Mouse (Mus musculus) lung, embryonic 16.5 days (tissue): Measurements from ENCODE around the gene Pkd1l3. TPM values are rescaled to one million over a fixed set of nuclear protein-coding genes. Genes with fewer than 3 reads are reported as not detected.

Experiments
- ATAC-seq: fragments of 200-750 bp; cut with Nextera tagmentation; 2 replicates; pipeline ENCODE4 v1.8.0; 2017; ENCODE audit warnings: low read depth, mild to moderate bottlenecking, moderate library complexity
- H3K27ac ChIP-seq: fragments of 300-500 bp; sonication (generic); 2 replicates; pipeline ENCODE4 v1.5.1; 2014; ENCODE audit warnings: mild to moderate bottlenecking, control low read depth, low read length
- H3K27me3 ChIP-seq: fragments of 300-500 bp; sonication (generic); 2 replicates; pipeline ENCODE4 v1.6.1; 2014; ENCODE audit warnings: low read depth, low read length, mixed read lengths; ENCODE audit not compliant: control insufficient read depth, insufficient read depth
- H3K36me3 ChIP-seq: fragments of 300-500 bp; sonication (generic); 2 replicates; pipeline ENCODE4 v1.6.1; 2014; ENCODE audit warnings: low read length; ENCODE audit not compliant: control insufficient read depth, insufficient read depth
- H3K4me1 ChIP-seq: fragments of 300-500 bp; sonication (generic); replicated peaks from 2 replicates; pipeline ENCODE4 v1.6.1; 2014; ENCODE audit warnings: low read length, mixed read lengths; ENCODE audit not compliant: control insufficient read depth, insufficient read depth
- H3K4me2 ChIP-seq: fragments of 300-500 bp; sonication (generic); 2 replicates; pipeline ENCODE4 v1.6.1; 2014; ENCODE audit warnings: low read depth, low read length, control low read depth
- H3K4me3 ChIP-seq: fragments of 300-500 bp; sonication (generic); 2 replicates; pipeline ENCODE4 v1.5.1; 2014; ENCODE audit warnings: mild to moderate bottlenecking, low read length, control low read depth
- H3K9ac ChIP-seq: fragments of 300-500 bp; sonication (generic); 2 replicates; pipeline ENCODE4 v1.6.1; 2014; ENCODE audit warnings: low read length, control low read depth
- H3K9me3 ChIP-seq: fragments of 300-500 bp; sonication (generic); 2 replicates; pipeline ENCODE4 v1.6.1; 2016; ENCODE audit warnings: low read length; ENCODE audit not compliant: control insufficient read depth
- WGBS: fragments of 180-500 bp; shearing (Covaris S2); extraction: QIAGEN DNeasy Blood & Tissue Kit; methylation state at CpG from one replicate; pipeline ENCODE4 v1.1.7; 2014; 5-methylcytosine and 5-hydroxymethylcytosine counted together
- polyA plus RNA-seq: library from polyadenylated mRNA; unstranded; fragments of >200 nt; fragmentation: Nextera tagmentation; extraction: Ambion mirVana; gene quantifications from 2 replicates; pipeline ENCODE4 v1.2.1, GENCODE M21; 2015

The Pkd1l3 gene
- polyA plus RNA-seq: 0.08 TPM in 1 of 2 replicates, not detected in the other

DNA sequence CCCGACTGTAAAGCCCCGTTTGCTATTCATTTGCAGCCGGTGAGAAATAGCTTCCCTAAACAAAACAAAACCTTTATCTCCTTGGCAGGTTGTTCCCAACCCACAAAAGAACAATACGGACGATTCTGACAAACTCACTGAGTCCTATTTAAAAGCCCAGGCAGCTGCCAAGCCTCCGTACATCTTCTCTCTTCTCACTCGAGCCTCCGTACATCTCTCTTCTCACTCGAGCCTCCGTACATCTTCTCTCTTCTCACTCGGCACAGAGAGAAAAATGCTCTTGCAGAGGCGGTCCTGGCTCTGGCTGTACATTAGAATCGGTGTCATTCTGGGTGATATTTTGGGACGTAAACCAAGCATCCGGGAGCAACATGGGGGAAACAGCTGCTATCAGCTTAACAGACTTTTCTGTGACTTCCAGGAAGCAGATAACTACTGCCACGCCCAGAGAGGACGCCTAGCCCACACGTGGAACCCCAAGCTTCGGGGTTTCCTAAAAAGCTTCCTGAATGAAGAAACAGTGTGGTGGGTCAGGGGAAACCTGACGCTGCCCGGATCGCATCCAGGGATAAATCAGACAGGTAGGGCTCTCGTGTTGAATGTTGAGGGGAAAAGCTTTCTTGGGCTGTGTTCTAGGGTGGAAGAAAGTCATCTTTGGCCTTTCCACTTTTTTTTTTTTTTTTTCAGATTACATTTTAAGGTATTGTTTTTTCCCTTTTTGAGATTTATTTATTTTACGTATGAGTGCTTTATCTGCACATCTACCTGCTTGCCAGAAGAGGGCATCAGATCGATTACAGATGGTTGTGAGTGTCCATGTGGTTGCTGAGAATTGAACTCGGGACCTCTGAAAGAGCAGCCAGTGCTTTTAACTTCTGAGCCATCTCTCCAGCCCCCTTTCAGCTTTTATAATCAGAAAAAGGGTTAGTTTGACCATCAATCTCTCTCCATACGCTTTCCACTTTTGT, at the start of gene Pkd1l3:
Gene Pkd1l3, plus strand, starts transcription at position 275 of the 968 bp plus-strand sequence.
- ATAC-seq: no peak
- peak within 1 kb of the TSS; percentile 6; the same call in 1 of the 2 replicates for H3K4me2 ChIP-seq
- H3K9me3 ChIP-seq: 0 out of 2 replicates have a peak, but pooled peaks cover 2% of the 10 kb centered on the region
- no peak within 1 kb of the TSS for H3K27ac ChIP-seq
- 50% methylated on average over 27 of the region's 27 CpGs for WGBS
- H3K9ac ChIP-seq: no peak within 1 kb of the TSS
- no peak within 1 kb of the TSS for H3K4me3 ChIP-seq
- H3K4me1 ChIP-seq: no peaks in the 10 kb centered on the region
- H3K36me3 ChIP-seq: no peaks in the 10 kb centered on the region
- H3K27me3 ChIP-seq: no peaks in the 10 kb centered on the region

GRCm38 (mm10) chr8:109564766-109565165, 49.6 kb upstream of the Pkd1l3 start:
- Histone ChIP-seq H3K4me1 (peaks cover 17% of the 10 kb centered on the region), H3K9me3 (no peaks in the 10 kb centered on the region), H3K9ac (peak overlapping the region; percentile 87), H3K4me3 (peak overlapping the region; percentile 81), H3K36me3 (peaks cover 27% of the 10 kb centered on the region), H3K27me3 (no peaks in the 10 kb centered on the region), H3K27ac (peak overlapping the region; percentile 89; the same call in 1 of the 2 replicates), H3K4me2 (peak overlapping the region; percentile 93)
- ATAC-seq: no peak
- WGBS: 3% methylated on average over 10 of the region's 10 CpGs

GRCm38 (mm10) chr8:109565498-109566333, 48.6 kb upstream of the Pkd1l3 start, which contains the start of the genes Dhx38 and Txnl4b:
Dhx38 (minus strand) TSS chr8:109565861.
Txnl4b (plus strand) TSS chr8:109565892.
- Histone ChIP-seq H3K4me3 (peak within 1 kb of the TSS; percentile 81), H3K4me2 (peak within 1 kb of the TSS; percentile 93), H3K27ac (peak within 1 kb of the TSS; percentile 89), H3K9ac (peak within 1 kb of the TSS; percentile 87), H3K27me3 (no peaks in the 10 kb centered on the region), H3K36me3 (peaks cover 18% of the 10 kb centered on the region), H3K9me3 (no peaks in the 10 kb centered on the region), H3K4me1 (peaks cover 17% of the 10 kb centered on the region)
- peak; percentile 100 for ATAC-seq
- under 1% methylated on average over 52 of the region's 52 CpGs for WGBS

DNA sequence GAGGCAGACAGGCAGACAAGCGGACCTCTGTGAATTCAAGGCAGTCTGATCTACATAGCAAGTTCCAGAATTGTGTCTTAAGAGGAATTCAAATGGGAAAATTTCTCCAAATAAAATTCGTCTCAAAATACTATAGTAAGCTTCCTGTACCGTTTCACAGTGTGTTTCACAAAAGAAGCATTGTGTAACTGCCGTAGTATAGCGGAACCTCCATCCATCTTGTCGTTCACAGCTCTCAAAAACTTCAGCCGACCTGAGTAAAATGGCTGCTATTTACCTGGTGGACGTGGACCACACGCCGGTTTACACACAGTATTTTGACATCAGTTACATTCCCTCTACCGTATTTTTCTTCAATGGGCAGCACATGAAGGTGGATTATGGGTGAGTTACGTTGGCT, 43.2 kb upstream of the Pkd1l3 start:
- WGBS: 85% methylated on average over 12 of the region's 12 CpGs
- H3K4me3 ChIP-seq: no peak overlapping the region
- H3K27ac ChIP-seq: no peak overlapping the region

GRCm38 (mm10) chr8:109576311-109576710, 38.0 kb upstream of the Pkd1l3 start:
- H3K27me3 ChIP-seq: no peaks in the 10 kb centered on the region
- ATAC-seq: no peak
- no peak overlapping the region for H3K4me2 ChIP-seq
- H3K36me3 ChIP-seq: peaks cover 5% of the 10 kb centered on the region; the same call in 1 of the 2 replicates
- no peak overlapping the region for H3K27ac ChIP-seq
- no peak overlapping the region; the same call in 1 of the 2 replicates for H3K9ac ChIP-seq
- WGBS: 72% methylated on average over 4 of the region's 4 CpGs
- H3K4me1 ChIP-seq: no peaks in the 10 kb centered on the region
- H3K4me3 ChIP-seq: no peak overlapping the region
- no peaks in the 10 kb centered on the region for H3K9me3 ChIP-seq

More for the DNA sequence above, 43.2 kb upstream of the Pkd1l3 start:
- Histone ChIP-seq H3K36me3 (peaks cover 9% of the 10 kb centered on the region), H3K9ac (no peak overlapping the region), H3K9me3 (no peaks in the 10 kb centered on the region), H3K4me2 (no peak overlapping the region), H3K27me3 (no peaks in the 10 kb centered on the region), H3K4me1 (peaks cover 8% of the 10 kb centered on the region)
- ATAC-seq: no peak

- no peak within 1 kb of the TSS for H3K4me2 ChIP-seq
- no peaks in the 10 kb centered on the region for H3K27me3 ChIP-seq
- no peaks in the 10 kb centered on the region for H3K9me3 ChIP-seq
- H3K36me3 ChIP-seq: no peaks in the 10 kb centered on the region
- ATAC-seq: peak; percentile 45; the same call in 1 of the 2 replicates
- 50% methylated on average over 8 of the region's 8 CpGs for WGBS
- H3K9ac ChIP-seq: no peak within 1 kb of the TSS
- H3K4me1 ChIP-seq: no peaks in the 10 kb centered on the region
- H3K27ac ChIP-seq: peak within 1 kb of the TSS; percentile 30; the same call in 1 of the 2 replicates
- no peak within 1 kb of the TSS for H3K4me3 ChIP-seq
These were observed 35.4 kb upstream of the Pkd1l3 start, which contains the start of gene Hp for GRCm38 (mm10) chr8:109578900-109579301. Hp (minus strand) TSS chr8:109579172.

DNA sequence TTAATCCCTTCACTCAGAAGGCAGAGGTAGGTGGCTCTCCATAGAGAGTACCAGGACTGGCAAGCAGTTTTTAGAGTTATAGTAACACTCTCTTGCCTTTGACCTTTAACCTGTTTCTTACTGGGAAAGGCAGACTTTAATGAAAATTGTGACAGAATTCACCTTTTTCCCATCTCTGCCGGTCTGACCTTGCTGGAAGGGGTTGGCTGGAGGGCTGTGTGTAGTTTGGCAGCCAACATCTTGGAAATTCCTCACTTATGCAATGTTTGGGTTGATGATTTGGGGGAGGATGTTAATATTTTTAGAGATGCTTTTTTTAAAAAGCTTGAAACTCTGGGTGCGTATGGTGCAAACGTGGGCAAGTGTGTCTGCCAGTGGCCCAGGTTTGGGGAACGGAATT, 30.0 kb upstream of the Pkd1l3 start:
- Histone ChIP-seq H3K27me3 (no peaks in the 10 kb centered on the region), H3K27ac (no peak overlapping the region), H3K4me1 (no peaks in the 10 kb centered on the region), H3K9ac (no peak overlapping the region), H3K9me3 (no peaks in the 10 kb centered on the region), H3K36me3 (no peaks in the 10 kb centered on the region), H3K4me3 (no peak overlapping the region), H3K4me2 (no peak overlapping the region)
- WGBS: 84% methylated on average over 4 of the region's 4 CpGs
- ATAC-seq: no peak

DNA sequence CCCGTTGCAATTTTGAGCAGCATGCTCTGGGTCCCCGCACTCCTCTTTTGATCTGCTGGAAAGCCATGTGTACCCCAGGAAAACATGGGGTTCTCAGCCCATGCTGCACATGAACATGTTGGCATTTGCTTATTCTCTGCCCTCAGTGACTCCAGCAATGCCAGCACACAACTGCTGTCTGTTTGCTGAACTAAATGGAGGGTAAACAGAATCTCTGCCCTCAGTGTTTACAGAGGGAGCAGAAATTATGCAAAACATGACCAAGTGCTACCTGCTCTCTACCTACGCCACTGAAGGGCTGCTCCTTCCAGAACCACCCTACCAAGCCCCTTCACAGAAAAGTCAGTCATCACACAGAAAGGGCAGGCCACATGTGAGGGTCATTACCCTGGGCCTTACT, 29.5 kb upstream of the Pkd1l3 start:
- no peaks in the 10 kb centered on the region for H3K27me3 ChIP-seq
- no peak overlapping the region for H3K9ac ChIP-seq
- no peak overlapping the region for H3K4me2 ChIP-seq
- no peak overlapping the region for H3K4me3 ChIP-seq
- no peak for ATAC-seq
- H3K27ac ChIP-seq: no peak overlapping the region
- no peaks in the 10 kb centered on the region for H3K36me3 ChIP-seq
- no peaks in the 10 kb centered on the region for H3K9me3 ChIP-seq
- 59% methylated on average over 3 of the region's 3 CpGs for WGBS
- H3K4me1 ChIP-seq: no peaks in the 10 kb centered on the region
